Mouse (Mus musculus) C2C12 (cell line): ENCODE data around the gene Naa25. TPM values are rescaled to one million over a fixed set of nuclear protein-coding genes. Genes with fewer than 3 reads are reported as not detected.

ENCODE experiments used
- H3K27me3 ChIP-seq: one replicate; pipeline ENCODE4 v1.6.1; 2011; ENCODE audit not compliant: control insufficient read depth, insufficient read depth, insufficient read length
- H3K36me3 ChIP-seq: one replicate; pipeline ENCODE4 v1.6.1; 2011; ENCODE audit not compliant: control insufficient read depth, insufficient read depth
- H3K4me3 ChIP-seq: one replicate; pipeline ENCODE4 v1.5.1; 2011; ENCODE audit warnings: mild to moderate bottlenecking, control low read depth; ENCODE audit not compliant: poor library complexity, insufficient read depth, severe bottlenecking
- H3K79me2 ChIP-seq: one replicate; pipeline ENCODE4 v1.6.1; 2011; ENCODE audit not compliant: control insufficient read depth, insufficient read depth
- H3K79me3 ChIP-seq: one replicate; pipeline ENCODE4 v1.6.1; 2011; ENCODE audit warnings: low read depth, control low read depth
- H3ac ChIP-seq: one replicate; pipeline ENCODE3; 2011; ENCODE audit warnings: low read depth; ENCODE audit not compliant: control insufficient read depth, insufficient read length
- CEBPB ChIP-seq: IDR thresholded peaks from one replicate; pipeline ENCODE4 v1.6.1; 2011; ENCODE audit warnings: low read depth, mild to moderate bottlenecking, control low read depth, moderate library complexity
- CTCF ChIP-seq: IDR thresholded peaks from one replicate; pipeline ENCODE4 v1.5.1; 2011; ENCODE audit not compliant: control insufficient read depth, insufficient read depth, insufficient read length
- FOSL1 ChIP-seq: IDR thresholded peaks from one replicate; pipeline ENCODE4 v1.8.0; 2011; ENCODE audit warnings: mild to moderate bottlenecking, low read length; ENCODE audit not compliant: poor library complexity, insufficient read depth, severe bottlenecking
- MAX ChIP-seq: IDR thresholded peaks from one replicate; pipeline ENCODE4 v1.6.1; 2011; ENCODE audit warnings: mild to moderate bottlenecking, control low read depth
- MYOD1 ChIP-seq: IDR thresholded peaks from one replicate; pipeline ENCODE4 v1.6.1; 2011; ENCODE audit warnings: low read depth; ENCODE audit not compliant: control insufficient read depth, insufficient read length
- MYOG ChIP-seq: IDR thresholded peaks from one replicate; pipeline ENCODE4 v1.6.1; 2011; ENCODE audit not compliant: control insufficient read depth, insufficient read length; ENCODE audit errors: extremely low read depth
- USF1 ChIP-seq: IDR thresholded peaks from one replicate; pipeline ENCODE4 v1.6.1; 2011; ENCODE audit warnings: low read depth, mild to moderate bottlenecking, control low read depth, moderate library complexity
- polyA plus RNA-seq: library from polyadenylated mRNA; unstranded; fragments of >200 nt; fragmentation: generic; extraction: Trizol; gene quantifications from one replicate; pipeline ENCODE4 v1.2.1, GENCODE M21; 2012; ENCODE audit warnings: missing spikeins

Naa25 gene
- polyA plus RNA-seq, 1 experiment, result 16.8 TPM

DNA sequence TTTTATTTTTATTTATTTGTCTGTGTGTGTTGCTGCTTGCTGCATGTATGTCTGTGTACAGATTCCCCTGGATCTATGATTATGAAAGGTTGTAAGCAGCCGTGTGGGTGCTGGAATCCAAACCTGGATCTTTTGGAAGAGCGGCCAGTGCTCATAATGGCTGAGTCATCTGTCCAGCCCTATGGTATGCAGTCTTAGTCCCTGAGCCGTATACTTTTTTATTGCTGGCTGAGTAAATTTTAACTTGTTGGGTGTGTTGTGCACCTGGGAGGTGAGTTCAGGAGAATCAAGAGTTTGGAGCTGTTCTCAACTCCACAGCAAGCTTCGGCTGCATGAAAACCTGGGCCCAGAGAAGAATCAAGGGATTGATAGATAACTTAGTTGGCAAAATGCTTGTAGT is 13.2 kb downstream of the Naa25 start:
- H3K27me3 ChIP-seq, result no peaks in the 10 kb centered on the region
- TF ChIP-seq USF1 (no peak), MYOD1 (no peak), CEBPB (no peak), FOSL1 (no peak), CTCF (no peak)
- H3K4me3 ChIP-seq, result no peak overlapping the region
- peaks cover 83% of the 10 kb centered on the region for H3K79me2 ChIP-seq
- peaks cover 82% of the 10 kb centered on the region for H3K36me3 ChIP-seq
- no peak overlapping the region for H3ac ChIP-seq
- peaks cover 73% of the 10 kb centered on the region for H3K79me3 ChIP-seq

DNA sequence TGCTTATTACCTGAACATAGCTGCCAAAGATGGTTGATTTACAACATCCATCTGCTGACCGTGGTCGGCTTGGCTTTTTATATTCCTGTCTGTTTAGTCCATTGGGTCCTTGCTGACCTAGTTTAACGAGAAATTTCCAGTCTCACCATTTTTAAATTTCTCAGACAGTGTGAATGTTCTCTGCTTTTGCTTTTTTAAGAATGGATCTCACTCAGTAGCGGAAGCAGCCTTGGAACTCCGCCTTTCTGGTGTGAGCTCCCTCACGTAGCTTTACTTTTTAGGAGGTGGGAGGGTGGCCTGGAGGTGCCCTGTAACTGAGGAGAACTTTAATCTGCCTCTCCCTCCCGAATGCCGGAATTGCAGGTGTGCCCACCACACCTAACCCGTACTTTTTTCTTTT is 23.0 kb downstream of the Naa25 start:
- TF ChIP-seq CEBPB (no peak), USF1 (no peak), FOSL1 (no peak), MYOD1 (no peak), CTCF (no peak), MYOG (no peak), MAX (no peak)
- peaks cover 7% of the 10 kb centered on the region for H3K79me2 ChIP-seq
- no peaks in the 10 kb centered on the region for H3K27me3 ChIP-seq
- H3K79me3 ChIP-seq, result peaks cover 7% of the 10 kb centered on the region
- H3ac ChIP-seq, result no peak overlapping the region
- no peak overlapping the region for H3K4me3 ChIP-seq
- H3K36me3 ChIP-seq, result peaks cover 97% of the 10 kb centered on the region

DNA sequence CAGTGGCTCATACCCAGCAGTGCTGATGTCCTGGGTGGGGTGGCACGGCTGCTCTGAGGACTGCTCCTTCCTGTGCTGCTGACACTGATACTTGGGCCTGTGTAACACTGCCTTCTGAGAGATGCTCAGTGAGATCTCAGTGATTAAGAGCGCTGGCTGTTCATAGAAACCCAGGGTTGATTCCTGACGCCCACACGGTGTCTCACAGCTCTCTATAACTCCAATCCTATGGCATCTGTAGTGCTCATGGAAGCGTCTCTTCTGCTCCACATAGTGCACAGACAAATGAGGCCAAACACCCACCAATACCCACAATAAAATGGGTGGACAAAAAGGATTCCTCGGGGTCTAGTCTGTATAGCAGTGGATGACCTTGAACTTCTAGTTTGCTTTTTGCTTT is 25.1 kb downstream of the Naa25 start:
- Histone ChIP-seq H3ac (no peak overlapping the region), H3K27me3 (no peaks in the 10 kb centered on the region), H3K36me3 (peaks cover 98% of the 10 kb centered on the region), H3K79me3 (peaks cover 3% of the 10 kb centered on the region), H3K79me2 (no peaks in the 10 kb centered on the region), H3K4me3 (no peak overlapping the region)
- TF ChIP-seq FOSL1 (no peak), MAX (no peak)

DNA sequence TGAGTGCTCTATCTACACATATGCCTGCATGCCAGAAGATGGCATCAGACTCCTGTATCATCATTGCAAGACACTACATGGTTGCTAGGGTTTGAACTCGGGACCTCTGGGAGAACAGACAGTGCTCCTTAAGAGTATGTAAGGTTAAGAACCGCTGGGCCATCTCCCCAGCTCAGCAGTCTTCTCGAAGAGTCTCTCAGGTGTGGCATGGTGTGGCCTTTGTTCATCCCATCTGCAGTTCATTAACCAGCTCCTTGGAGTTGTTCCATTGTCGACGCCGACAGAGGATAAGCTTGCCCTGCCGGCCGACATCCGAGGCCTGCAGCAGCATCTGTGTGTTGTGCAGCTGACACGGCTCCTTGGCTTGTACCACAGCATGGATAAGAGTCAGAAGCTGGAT is 25.6 kb downstream of the Naa25 start:
- Histone ChIP-seq H3K27me3 (no peaks in the 10 kb centered on the region), H3K36me3 (peaks cover 98% of the 10 kb centered on the region), H3K79me2 (no peaks in the 10 kb centered on the region), H3K79me3 (peaks cover 3% of the 10 kb centered on the region), H3K4me3 (no peak overlapping the region), H3ac (no peak overlapping the region)
- TF ChIP-seq MAX (no peak), FOSL1 (no peak)

DNA sequence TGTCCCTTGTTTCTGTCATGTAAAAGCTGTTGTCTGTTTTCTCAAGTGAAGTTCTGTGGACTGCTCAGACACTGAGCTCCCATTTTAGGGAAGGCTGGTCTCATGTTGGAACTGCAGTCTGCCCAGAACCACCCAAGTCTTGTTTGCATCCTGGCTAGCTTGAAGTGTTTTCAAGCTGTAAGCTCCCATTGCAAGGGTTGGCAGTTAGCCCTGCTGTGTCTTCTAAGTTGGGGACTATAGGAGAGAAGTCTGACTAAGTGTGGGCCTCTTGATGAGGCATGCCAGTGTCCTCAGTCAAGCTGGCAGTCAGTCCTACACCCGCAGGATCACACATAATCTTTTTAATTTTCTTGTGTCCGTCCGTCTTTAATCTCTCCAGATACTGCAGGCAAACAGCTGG is 31.2 kb downstream of the Naa25 start:
- H3K79me2 ChIP-seq, result no peaks in the 10 kb centered on the region
- no peaks in the 10 kb centered on the region for H3K79me3 ChIP-seq
- TF ChIP-seq USF1 (no peak), MYOD1 (no peak), MYOG (no peak), CTCF (no peak), MAX (no peak), FOSL1 (no peak), CEBPB (no peak)
- no peak overlapping the region for H3K4me3 ChIP-seq
- H3K36me3 ChIP-seq, result peaks cover 99% of the 10 kb centered on the region
- no peak overlapping the region for H3ac ChIP-seq
- H3K27me3 ChIP-seq, result no peaks in the 10 kb centered on the region

DNA sequence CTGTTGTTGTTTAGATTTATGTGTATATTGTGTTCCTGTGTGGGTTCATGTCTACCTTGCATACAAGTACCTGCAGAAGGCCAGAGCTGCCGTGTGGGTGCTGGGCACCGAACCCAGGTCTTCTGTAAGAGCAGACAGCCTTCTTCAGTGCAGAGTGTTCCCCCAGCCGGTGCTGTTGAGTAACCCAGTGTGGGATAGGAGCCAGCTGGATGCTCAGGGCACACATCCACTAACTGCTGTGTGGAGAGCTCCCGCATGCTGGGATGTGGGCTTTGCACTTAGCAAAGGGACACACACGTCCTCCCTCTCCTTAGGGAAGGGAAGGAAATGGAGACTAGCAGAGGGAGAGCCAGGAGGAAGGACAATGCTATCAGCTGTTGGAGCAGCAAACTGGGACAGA is 40.4 kb downstream of the Naa25 start:
- no peaks in the 10 kb centered on the region for H3K79me3 ChIP-seq
- peaks cover 96% of the 10 kb centered on the region for H3K36me3 ChIP-seq
- TF ChIP-seq CTCF, result no peak
- no peak for TF ChIP-seq CEBPB
- TF ChIP-seq MYOD1, result no peak
- no peak for TF ChIP-seq USF1
- no peak for TF ChIP-seq MYOG
- TF ChIP-seq MAX, result no peak
- no peak for TF ChIP-seq FOSL1
- no peaks in the 10 kb centered on the region for H3K27me3 ChIP-seq
- H3ac ChIP-seq, result no peak overlapping the region
- no peak overlapping the region for H3K4me3 ChIP-seq
- no peaks in the 10 kb centered on the region for H3K79me2 ChIP-seq
